Mouse (Mus musculus) hindbrain, embryonic 11.5 days (tissue): Measurements from ENCODE around the gene Taf4. TPM values are rescaled to one million over a fixed set of nuclear protein-coding genes. Genes with fewer than 3 reads are reported as not detected.
A peak's percentile ranks its signal among the peaks of the same experiment; 100 is the strongest.

Experiments used
- ATAC-seq: fragments of 200-750 bp; cut with Nextera tagmentation; 2 replicates; pipeline ENCODE4 v1.8.0; 2017; ENCODE audit warnings: mild to moderate bottlenecking, moderate TSS enrichment, moderate library complexity; ENCODE audit not compliant: low FRiP score
- DNase-seq: peaks from one replicate; pipeline ENCODE4 v3.0.0-alpha.2; 2015; ENCODE audit warnings: low spot score
- H3K27ac ChIP-seq: fragments of 300-500 bp; sonication (generic); 2 replicates; pipeline ENCODE4 v1.5.1; 2014; ENCODE audit warnings: mild to moderate bottlenecking, low read depth, low read length
- H3K27me3 ChIP-seq: fragments of 300-500 bp; sonication (generic); 2 replicates; pipeline ENCODE4 v1.6.1; 2014; ENCODE audit warnings: mild to moderate bottlenecking, low read length, moderate library complexity, mixed read lengths; ENCODE audit not compliant: control insufficient read depth, insufficient read depth
- H3K36me3 ChIP-seq: fragments of 300-500 bp; sonication (generic); 2 replicates; pipeline ENCODE4 v1.6.1; 2014; ENCODE audit warnings: mild to moderate bottlenecking, low read length, moderate library complexity, mixed read lengths; ENCODE audit not compliant: control insufficient read depth, insufficient read depth
- H3K4me1 ChIP-seq: fragments of 300-500 bp; sonication (generic); replicated peaks from 2 replicates; pipeline ENCODE4 v1.6.1; 2014; ENCODE audit warnings: low read length, mixed read lengths; ENCODE audit not compliant: control insufficient read depth, insufficient read depth
- H3K4me2 ChIP-seq: fragments of 300-500 bp; sonication (generic); replicated peaks from 2 replicates; pipeline ENCODE4 v1.6.1; 2014; ENCODE audit warnings: mild to moderate bottlenecking, low read depth, low read length
- H3K4me3 ChIP-seq: fragments of 300-500 bp; sonication (generic); 2 replicates; pipeline ENCODE4 v1.5.1; 2014; ENCODE audit warnings: low read depth, low read length
- H3K9ac ChIP-seq: fragments of 300-500 bp; sonication (generic); 2 replicates; pipeline ENCODE4 v1.6.1; 2014; ENCODE audit warnings: low read depth, low read length
- H3K9me3 ChIP-seq: fragments of 300-500 bp; sonication (generic); 2 replicates; pipeline ENCODE4 v1.6.1; 2016; ENCODE audit warnings: low read length; ENCODE audit not compliant: control insufficient read depth
- WGBS: fragments of 180-500 bp; shearing (Covaris S2); extraction: QIAGEN DNeasy Blood & Tissue Kit; methylation state at CpG from one replicate; pipeline ENCODE4 v1.1.7; 2014; 5-methylcytosine and 5-hydroxymethylcytosine counted together
- polyA plus RNA-seq: library from polyadenylated mRNA; unstranded; fragments of >200 nt; fragmentation: Nextera tagmentation; extraction: Ambion mirVana; gene quantifications from 2 replicates; pipeline ENCODE4 v1.2.1, GENCODE M21; 2014

Gene Taf4
- polyA plus RNA-seq, 1 experiment from 2014 or later, result 9.2 TPM

DNA sequence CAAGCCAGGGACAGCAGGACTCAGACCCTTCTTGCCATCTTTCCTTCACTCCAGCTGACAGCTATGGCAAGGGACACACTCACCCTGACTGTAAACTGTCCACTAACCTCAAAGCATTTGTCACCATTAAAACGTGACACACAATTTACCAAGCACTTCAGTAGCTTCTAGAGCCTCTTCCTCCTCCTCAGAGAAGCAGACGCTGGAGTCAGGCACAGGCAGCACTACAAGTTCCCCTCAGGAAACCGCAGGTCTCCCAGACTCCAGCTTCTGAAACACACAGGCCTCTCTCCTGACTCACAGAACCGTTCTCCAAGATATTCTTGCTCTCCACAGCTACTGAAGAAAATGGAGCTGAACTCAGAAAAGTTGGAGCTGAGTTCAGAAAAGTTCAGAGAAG lies 39.4 kb downstream of the Taf4 start:
- H3K36me3 ChIP-seq, result no peaks in the 10 kb centered on the region
- 91% methylated on average over 4 of the region's 4 CpGs for WGBS
- H3K9ac ChIP-seq, result no peak overlapping the region
- no peaks in the 10 kb centered on the region for H3K4me1 ChIP-seq
- no peak overlapping the region for H3K4me2 ChIP-seq
- no peak overlapping the region for H3K4me3 ChIP-seq
- H3K27me3 ChIP-seq, result no peaks in the 10 kb centered on the region
- DNase-seq, result no peak
- no peak for ATAC-seq
- no peaks in the 10 kb centered on the region for H3K9me3 ChIP-seq
- no peak overlapping the region for H3K27ac ChIP-seq

DNA sequence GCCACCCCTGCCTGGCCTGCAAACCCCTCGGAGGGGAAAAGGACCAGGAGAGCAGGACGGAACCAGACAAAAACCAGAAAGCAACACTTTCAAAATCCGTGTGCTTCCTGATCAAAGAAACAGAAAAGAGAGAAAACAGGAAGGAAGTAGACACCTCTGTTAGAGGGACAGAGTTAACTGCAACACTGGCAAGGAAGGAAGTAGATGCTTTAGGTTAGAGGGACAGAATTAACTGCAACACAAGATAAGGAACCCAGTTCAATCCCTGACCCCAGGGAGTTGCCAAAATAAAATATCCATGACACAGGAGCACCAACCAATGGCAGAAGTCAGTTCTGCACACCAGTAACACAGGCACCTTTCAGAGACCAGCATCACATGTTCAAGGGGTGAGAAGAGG lies 42.3 kb downstream of the Taf4 start:
- ATAC-seq (no peak), DNase-seq (no peak)
- Histone ChIP-seq H3K4me1 (no peaks in the 10 kb centered on the region), H3K27ac (no peak overlapping the region), H3K4me3 (no peak overlapping the region), H3K9ac (no peak overlapping the region), H3K36me3 (0 out of 2 replicates have a peak, but pooled peaks cover 5% of the 10 kb centered on the region), H3K9me3 (no peaks in the 10 kb centered on the region), H3K27me3 (no peaks in the 10 kb centered on the region), H3K4me2 (no peak overlapping the region)
- WGBS, result 79% methylated on average over 3 of the region's 3 CpGs

DNA sequence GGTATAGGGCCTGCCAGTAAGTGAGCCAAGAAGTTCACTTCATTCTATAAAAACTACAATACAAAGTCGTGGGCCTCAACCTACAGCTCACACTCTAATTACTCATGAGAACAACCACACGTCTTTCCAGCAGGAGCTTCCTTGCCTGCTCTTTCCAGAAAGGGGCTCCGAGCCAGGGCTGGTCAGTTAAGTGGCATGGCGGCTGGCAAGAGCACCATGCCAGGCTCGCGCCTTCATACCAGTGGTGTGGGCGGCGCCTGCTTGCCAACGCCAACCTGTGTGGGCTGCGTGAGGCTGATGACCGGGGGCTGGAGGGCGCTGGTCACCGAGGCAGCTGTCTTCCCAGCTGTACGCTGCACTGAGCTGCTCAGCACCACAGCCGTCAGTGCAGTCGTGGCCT lies 44.7 kb downstream of the Taf4 start:
- no peak overlapping the region for H3K27ac ChIP-seq
- H3K9ac ChIP-seq, result no peak overlapping the region
- 0 out of 2 replicates have a peak, but pooled peaks cover 7% of the 10 kb centered on the region for H3K36me3 ChIP-seq
- ATAC-seq (no peak), DNase-seq (no peak)
- no peak overlapping the region for H3K4me3 ChIP-seq
- 92% methylated on average over 16 of the region's 16 CpGs for WGBS
- no peaks in the 10 kb centered on the region for H3K9me3 ChIP-seq
- H3K4me2 ChIP-seq, result no peak overlapping the region
- H3K27me3 ChIP-seq, result no peaks in the 10 kb centered on the region
- H3K4me1 ChIP-seq, result no peaks in the 10 kb centered on the region

DNA sequence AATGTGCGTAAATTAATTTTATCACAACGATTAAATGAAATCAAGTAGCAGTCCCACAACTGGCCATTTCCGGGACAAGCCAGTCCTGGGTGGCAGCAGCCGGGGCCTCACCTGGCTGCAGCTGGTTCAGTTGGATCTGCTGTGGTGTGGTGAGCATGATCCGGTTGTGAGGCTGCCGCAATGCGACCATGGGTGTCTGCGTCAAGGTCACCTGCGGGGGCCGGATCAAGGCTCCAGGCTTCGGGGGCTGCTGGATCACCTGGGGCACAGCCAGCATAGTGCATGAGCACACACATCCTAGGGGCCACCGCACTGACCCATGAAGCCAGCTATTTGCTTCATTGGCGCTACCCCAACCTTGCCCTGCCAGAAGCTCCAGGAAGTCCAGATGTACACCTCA lies 47.3 kb downstream of the Taf4 start:
- H3K27me3 ChIP-seq, result no peaks in the 10 kb centered on the region
- ATAC-seq, result no peak
- WGBS, result 95% methylated on average over 13 of the region's 13 CpGs
- H3K9ac ChIP-seq, result no peak overlapping the region
- no peak overlapping the region for H3K27ac ChIP-seq
- no peaks in the 10 kb centered on the region for H3K9me3 ChIP-seq
- no peak overlapping the region for H3K4me3 ChIP-seq
- no peak for DNase-seq
- H3K4me2 ChIP-seq, result no peak overlapping the region
- H3K36me3 ChIP-seq, result 0 out of 2 replicates have a peak, but pooled peaks cover 7% of the 10 kb centered on the region
- H3K4me1 ChIP-seq, result no peaks in the 10 kb centered on the region

DNA sequence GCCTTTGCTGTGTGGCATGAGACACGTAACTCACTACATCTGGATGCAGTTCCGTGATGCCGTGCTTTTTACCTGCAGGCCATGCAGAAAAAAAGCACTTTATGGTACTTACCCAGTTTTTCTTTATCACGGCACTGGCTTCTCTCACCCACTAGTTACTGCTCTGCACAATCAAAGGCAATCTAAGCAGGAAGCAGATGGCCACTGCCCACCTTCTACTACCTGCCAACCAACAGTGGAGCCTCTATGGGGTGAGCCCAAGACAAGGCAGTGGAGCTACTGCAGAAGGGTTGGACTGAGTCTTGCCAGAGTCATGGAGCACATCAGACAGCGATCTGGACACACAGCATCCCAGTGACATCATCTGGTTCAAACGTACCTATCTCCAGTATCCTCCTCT lies 52.4 kb downstream of the Taf4 start:
- Histone ChIP-seq H3K27ac (no peak overlapping the region), H3K9me3 (no peaks in the 10 kb centered on the region; the same call in 1 of the 2 replicates), H3K4me1 (no peaks in the 10 kb centered on the region), H3K4me2 (no peak overlapping the region), H3K27me3 (no peaks in the 10 kb centered on the region), H3K4me3 (no peak overlapping the region), H3K9ac (no peak overlapping the region), H3K36me3 (peaks cover 18% of the 10 kb centered on the region)
- 92% methylated on average over 6 of the region's 6 CpGs for WGBS
- ATAC-seq, result no peak
- DNase-seq, result no peak

DNA sequence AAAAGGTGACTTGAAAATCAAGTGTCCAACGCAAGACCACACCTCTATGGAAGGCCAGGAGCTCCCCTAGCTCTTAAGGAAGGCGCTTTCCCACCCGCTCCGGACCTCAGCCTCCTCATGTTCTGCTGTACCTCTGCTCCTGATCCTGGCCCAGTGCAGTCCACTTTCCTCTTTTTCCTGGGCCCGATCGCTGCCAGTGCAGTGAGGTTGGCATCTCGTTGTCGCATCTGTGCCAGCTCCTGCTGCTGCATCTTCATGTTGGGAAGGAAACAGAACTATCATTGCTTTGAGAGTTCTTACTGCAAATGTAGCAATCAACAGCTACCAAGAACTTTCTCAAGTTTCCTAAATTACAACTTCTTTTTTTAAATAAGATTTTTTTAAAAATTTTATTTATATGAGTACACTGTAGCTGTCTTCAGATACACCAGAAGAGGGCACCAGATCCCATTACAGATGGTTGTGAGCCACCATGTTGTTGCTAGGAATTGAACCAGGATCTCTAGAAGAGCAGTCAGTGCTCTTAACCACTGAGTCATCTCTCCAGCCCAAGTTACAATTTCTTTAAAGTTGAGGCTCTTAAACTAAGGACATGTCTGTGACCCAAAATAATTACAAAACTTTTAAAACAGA lies 55.3 kb downstream of the Taf4 start:
- no peak for ATAC-seq
- Histone ChIP-seq H3K27me3 (no peaks in the 10 kb centered on the region), H3K9ac (no peak overlapping the region)

DNA sequence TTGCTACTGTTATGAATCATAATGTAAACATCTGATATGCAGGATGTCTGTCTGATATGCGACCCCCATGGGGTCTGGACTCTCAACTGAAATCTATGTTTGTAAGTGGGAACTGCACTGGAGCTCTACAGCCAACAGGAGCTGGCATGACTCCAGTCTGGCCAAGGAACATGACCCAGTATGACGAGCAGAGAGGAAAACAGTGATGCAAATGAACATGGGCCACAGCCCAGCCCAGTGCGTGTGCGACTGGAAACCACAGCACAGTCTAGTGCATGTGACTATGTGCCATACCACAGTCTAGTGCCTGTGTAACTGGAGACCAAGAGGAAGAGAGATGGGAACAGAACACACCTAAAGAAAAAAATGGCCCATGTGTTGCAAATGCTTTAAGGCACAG lies 56.4 kb downstream of the Taf4 start:
- H3K9ac ChIP-seq, result no peak overlapping the region
- H3K36me3 ChIP-seq, result peaks cover 16% of the 10 kb centered on the region
- H3K27ac ChIP-seq, result no peak overlapping the region
- no peaks in the 10 kb centered on the region for H3K27me3 ChIP-seq
- no peak overlapping the region for H3K4me2 ChIP-seq
- DNase-seq (no peak), ATAC-seq (no peak)
- H3K4me1 ChIP-seq, result no peaks in the 10 kb centered on the region
- no peaks in the 10 kb centered on the region; the same call in 1 of the 2 replicates for H3K9me3 ChIP-seq
- no peak overlapping the region for H3K4me3 ChIP-seq
- WGBS, result 90% methylated on average over 4 of the region's 4 CpGs

More for the DNA sequence above, 55.3 kb downstream of the Taf4 start:
- no peaks in the 10 kb centered on the region; the same call in 1 of the 2 replicates for H3K9me3 ChIP-seq
- no peak for DNase-seq
- H3K4me2 ChIP-seq, result no peak overlapping the region
- H3K4me3 ChIP-seq, result no peak overlapping the region
- H3K36me3 ChIP-seq, result peaks cover 16% of the 10 kb centered on the region
- H3K4me1 ChIP-seq, result no peaks in the 10 kb centered on the region
- WGBS, result 99% methylated on average over 8 of the region's 8 CpGs
- no peak overlapping the region for H3K27ac ChIP-seq

DNA sequence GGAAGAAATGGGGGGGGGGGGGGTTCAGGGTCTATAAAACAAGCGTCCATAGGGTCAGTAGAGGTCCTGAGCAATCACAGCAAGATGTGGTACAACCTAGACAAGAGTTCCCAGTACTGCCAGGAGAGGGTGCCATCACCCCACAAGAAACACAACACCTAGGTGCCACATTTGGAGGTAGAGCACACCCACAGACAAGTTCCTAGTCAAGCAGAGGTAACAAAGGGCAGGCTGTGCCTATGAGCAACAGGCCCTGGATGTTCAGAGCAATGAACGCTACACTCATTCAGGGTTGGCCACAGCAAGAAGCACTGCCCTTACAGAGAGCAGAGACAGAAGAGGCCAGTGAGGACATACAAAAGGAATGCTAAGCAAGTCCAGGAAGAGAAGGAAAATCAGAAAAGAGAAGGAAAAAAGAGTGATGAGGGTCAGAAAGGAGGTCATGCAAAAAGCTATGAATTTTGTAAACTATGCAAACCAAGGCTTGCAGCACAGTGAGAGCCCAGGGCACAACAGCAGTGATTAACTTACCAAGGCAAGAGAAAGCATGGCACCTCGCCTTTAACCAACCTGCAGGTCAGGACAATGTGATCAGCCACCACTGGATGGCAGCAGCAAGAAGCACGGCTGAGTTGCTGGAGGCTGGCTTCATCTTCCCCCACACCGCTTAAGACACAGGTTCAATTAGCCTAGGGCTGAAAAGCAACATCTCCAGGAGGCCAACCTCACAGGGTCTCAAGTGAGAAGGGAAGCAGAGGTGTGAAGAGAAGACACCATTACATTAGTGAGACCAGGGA lies 59.4 kb downstream of the Taf4 start:
- peak; percentile 62; the same call in 1 of the 2 replicates for ATAC-seq
- Histone ChIP-seq H3K27me3 (no peaks in the 10 kb centered on the region), H3K4me3 (no peak overlapping the region), H3K27ac (no peak overlapping the region), H3K9ac (no peak overlapping the region), H3K4me2 (no peak overlapping the region), H3K4me1 (0 out of 2 replicates have a peak, but pooled peaks cover 5% of the 10 kb centered on the region), H3K9me3 (no peaks in the 10 kb centered on the region; the same call in 1 of the 2 replicates), H3K36me3 (peaks cover 14% of the 10 kb centered on the region)
- peak; percentile 70 for DNase-seq
- 39% methylated on average over 5 of the region's 5 CpGs for WGBS
